Mouse (Mus musculus) heart, embryonic 11.5 days (tissue): ENCODE results near the gene Eif4e1b. TPM values are rescaled to one million over a fixed set of nuclear protein-coding genes. Genes with fewer than 3 reads are reported as not detected.

Source experiments
- ATAC-seq: fragments of 200-750 bp; cut with Nextera tagmentation; replicated peaks from 2 replicates; pipeline ENCODE4 v1.8.0; 2017; ENCODE audit warnings: moderate library complexity; ENCODE audit not compliant: insufficient number of reproducible peaks, low FRiP score, low TSS enrichment
- H3K27ac ChIP-seq: fragments of 300-500 bp; sonication (generic); 2 replicates; pipeline ENCODE4 v1.5.1; 2014; ENCODE audit warnings: mild to moderate bottlenecking, low read depth, low read length
- H3K27me3 ChIP-seq: fragments of 300-500 bp; sonication (generic); 2 replicates; pipeline ENCODE4 v1.6.1; 2014; ENCODE audit warnings: mild to moderate bottlenecking, low read length, mixed read lengths; ENCODE audit not compliant: control insufficient read depth, insufficient read depth
- H3K36me3 ChIP-seq: fragments of 300-500 bp; sonication (generic); 2 replicates; pipeline ENCODE4 v1.6.1; 2014; ENCODE audit warnings: mild to moderate bottlenecking, low read length, moderate library complexity, mixed read lengths; ENCODE audit not compliant: control insufficient read depth, insufficient read depth
- H3K4me1 ChIP-seq: fragments of 300-500 bp; sonication (generic); 2 replicates; pipeline ENCODE4 v1.6.1; 2014; ENCODE audit warnings: low read length; ENCODE audit not compliant: control insufficient read depth, insufficient read depth
- H3K4me2 ChIP-seq: fragments of 300-500 bp; sonication (generic); 2 replicates; pipeline ENCODE4 v1.6.1; 2014; ENCODE audit warnings: mild to moderate bottlenecking, moderate library complexity
- H3K4me3 ChIP-seq: fragments of 300-500 bp; sonication (generic); 2 replicates; pipeline ENCODE4 v1.5.1; 2014; ENCODE audit warnings: low read depth, low read length
- H3K9ac ChIP-seq: fragments of 300-500 bp; sonication (generic); 2 replicates; pipeline ENCODE4 v1.6.1; 2014; ENCODE audit warnings: mild to moderate bottlenecking, low read depth, low read length, moderate library complexity
- H3K9me3 ChIP-seq: fragments of 300-500 bp; sonication (generic); replicated peaks from 2 replicates; pipeline ENCODE4 v1.6.1; 2016; ENCODE audit warnings: low read length; ENCODE audit not compliant: control insufficient read depth
- WGBS: fragments of 180-500 bp; shearing (Covaris S2); extraction: QIAGEN DNeasy Blood & Tissue Kit; methylation state at CpG from one replicate; pipeline ENCODE4 v1.1.7; 2014; ENCODE audit not compliant: insufficient replicate concordance; 5-methylcytosine and 5-hydroxymethylcytosine counted together
- polyA plus RNA-seq: library from polyadenylated mRNA; unstranded; fragments of >200 nt; fragmentation: Nextera tagmentation; extraction: Ambion mirVana; gene quantifications from 2 replicates; pipeline ENCODE4 v1.2.1, GENCODE M21; 2014

The Eif4e1b gene
- polyA plus RNA-seq, 1 experiment from 2014 or later = not detected

- Histone ChIP-seq H3K4me3 (no peak overlapping the region), H3K4me2 (no peak overlapping the region), H3K9ac (no peak overlapping the region), H3K27me3 (0 out of 2 replicates have a peak, but pooled peaks cover 2% of the 10 kb centered on the region), H3K4me1 (no peaks in the 10 kb centered on the region), H3K9me3 (no peaks in the 10 kb centered on the region), H3K27ac (no peak overlapping the region), H3K36me3 (no peaks in the 10 kb centered on the region)
- WGBS = 81% methylated on average over 2 of the region's 2 CpGs
- ATAC-seq = no peak
Measured at GRCm38 (mm10) chr13:54821931-54822330, 38.1 kb downstream of the Eif4e1b start.

GRCm38 (mm10) chr13:54824111-54824931 lies 40.5 kb downstream of the Eif4e1b start:
- ATAC-seq = no peak
- H3K4me1 ChIP-seq = no peaks in the 10 kb centered on the region
- H3K36me3 ChIP-seq = no peaks in the 10 kb centered on the region
- no peak overlapping the region for H3K9ac ChIP-seq
- H3K9me3 ChIP-seq = no peaks in the 10 kb centered on the region
- 15% methylated on average over 25 of the region's 25 CpGs for WGBS
- peak overlapping the region; percentile 2; the same call in 1 of the 2 replicates for H3K4me3 ChIP-seq
- H3K27ac ChIP-seq = no peak overlapping the region
- peak overlapping the region; percentile 52 for H3K4me2 ChIP-seq
- 0 out of 2 replicates have a peak, but pooled peaks cover 2% of the 10 kb centered on the region for H3K27me3 ChIP-seq

GRCm38 (mm10) chr13:54827992-54828391 lies 44.2 kb downstream of the Eif4e1b start:
- WGBS = 41% methylated on average over 7 of the region's 7 CpGs
- no peaks in the 10 kb centered on the region for H3K9me3 ChIP-seq
- H3K36me3 ChIP-seq = no peaks in the 10 kb centered on the region
- 0 out of 2 replicates have a peak, but pooled peaks cover 2% of the 10 kb centered on the region for H3K4me1 ChIP-seq
- no peaks in the 10 kb centered on the region for H3K27me3 ChIP-seq
- H3K4me2 ChIP-seq = no peak overlapping the region
- H3K4me3 ChIP-seq = no peak overlapping the region
- H3K9ac ChIP-seq = no peak overlapping the region
- no peak overlapping the region for H3K27ac ChIP-seq
- no peak for ATAC-seq

- ATAC-seq = no peak
- 43% methylated on average over 6 of the region's 6 CpGs for WGBS
- Histone ChIP-seq H3K27me3 (no peaks in the 10 kb centered on the region), H3K27ac (no peak overlapping the region), H3K4me1 (0 out of 2 replicates have a peak, but pooled peaks cover 2% of the 10 kb centered on the region), H3K4me2 (no peak overlapping the region), H3K9me3 (no peaks in the 10 kb centered on the region), H3K9ac (no peak overlapping the region), H3K36me3 (no peaks in the 10 kb centered on the region), H3K4me3 (no peak overlapping the region)
Measured at GRCm38 (mm10) chr13:54828508-54828907, 44.7 kb downstream of the Eif4e1b start.

- no peak for ATAC-seq
- Histone ChIP-seq H3K4me1 (0 out of 2 replicates have a peak, but pooled peaks cover 2% of the 10 kb centered on the region), H3K36me3 (no peaks in the 10 kb centered on the region), H3K4me3 (0 out of 2 replicates have a peak overlapping the region, but pooled peaks have one; percentile 5), H3K27me3 (no peaks in the 10 kb centered on the region), H3K9me3 (no peaks in the 10 kb centered on the region), H3K9ac (no peak overlapping the region), H3K4me2 (peak overlapping the region; percentile 42), H3K27ac (no peak overlapping the region)
- 4% methylated on average over 13 of the region's 13 CpGs for WGBS
Measured at GRCm38 (mm10) chr13:54829450-54829849, 45.7 kb downstream of the Eif4e1b start.

- Histone ChIP-seq H3K36me3 (no peaks in the 10 kb centered on the region), H3K4me3 (no peak overlapping the region), H3K27me3 (0 out of 2 replicates have a peak, but pooled peaks cover 2% of the 10 kb centered on the region), H3K27ac (no peak overlapping the region), H3K4me2 (no peak overlapping the region), H3K9me3 (no peaks in the 10 kb centered on the region), H3K9ac (no peak overlapping the region), H3K4me1 (no peaks in the 10 kb centered on the region)
- WGBS = 71% methylated on average over 14 of the region's 14 CpGs
- ATAC-seq = no peak
Measured at GRCm38 (mm10) chr13:54836351-54837030, 52.7 kb downstream of the Eif4e1b start.

- Histone ChIP-seq H3K4me1 (no peaks in the 10 kb centered on the region), H3K9me3 (no peaks in the 10 kb centered on the region), H3K36me3 (no peaks in the 10 kb centered on the region), H3K4me2 (no peak overlapping the region), H3K27ac (no peak overlapping the region), H3K27me3 (0 out of 2 replicates have a peak, but pooled peaks cover 2% of the 10 kb centered on the region), H3K4me3 (no peak overlapping the region), H3K9ac (no peak overlapping the region)
- no peak for ATAC-seq
- WGBS = 72% methylated on average over 5 of the region's 5 CpGs
Measured at GRCm38 (mm10) chr13:54837061-54837460, 53.3 kb downstream of the Eif4e1b start.

- H3K4me1 ChIP-seq = no peaks in the 10 kb centered on the region
- 14% methylated on average over 9 of the region's 9 CpGs for WGBS
Measured at GRCm38 (mm10) chr13:54837471-54837889, 53.7 kb downstream of the Eif4e1b start.

More at GRCm38 (mm10) chr13:54837471-54837889, 53.7 kb downstream of the Eif4e1b start:
- Histone ChIP-seq H3K4me3 (no peak overlapping the region), H3K9ac (no peak overlapping the region), H3K27ac (no peak overlapping the region), H3K4me2 (peak overlapping the region; percentile 31; the same call in 1 of the 2 replicates), H3K36me3 (no peaks in the 10 kb centered on the region), H3K9me3 (no peaks in the 10 kb centered on the region), H3K27me3 (0 out of 2 replicates have a peak, but pooled peaks cover 2% of the 10 kb centered on the region)
- no peak for ATAC-seq
